Mouse (Mus musculus): ENCODE results near the gene Sfxn1.

The Sfxn1 gene

DNA sequence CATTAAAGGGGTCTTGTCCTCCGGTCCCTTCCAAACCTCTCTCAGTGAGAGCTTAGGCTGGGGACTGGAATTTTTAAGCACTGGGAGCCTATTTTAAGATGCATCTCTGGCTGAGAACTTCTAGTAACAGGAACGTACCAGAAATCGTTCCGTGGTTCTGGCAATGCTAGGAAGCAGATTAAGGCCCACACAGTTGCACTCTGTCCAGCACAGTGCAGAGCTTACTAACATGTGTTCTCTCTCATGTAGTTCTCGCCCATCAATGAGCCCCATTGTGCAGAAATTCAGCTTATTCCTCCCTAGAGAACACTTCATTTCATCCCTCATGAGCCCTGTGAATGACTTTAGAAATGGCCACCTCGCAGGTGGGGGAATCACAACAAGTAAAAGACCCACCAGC lies 44.1 kb downstream of the Sfxn1 start:
- no peak for DNase-seq (ENCODE audit: extremely low read depth, low read depth, low spot score)

DNA sequence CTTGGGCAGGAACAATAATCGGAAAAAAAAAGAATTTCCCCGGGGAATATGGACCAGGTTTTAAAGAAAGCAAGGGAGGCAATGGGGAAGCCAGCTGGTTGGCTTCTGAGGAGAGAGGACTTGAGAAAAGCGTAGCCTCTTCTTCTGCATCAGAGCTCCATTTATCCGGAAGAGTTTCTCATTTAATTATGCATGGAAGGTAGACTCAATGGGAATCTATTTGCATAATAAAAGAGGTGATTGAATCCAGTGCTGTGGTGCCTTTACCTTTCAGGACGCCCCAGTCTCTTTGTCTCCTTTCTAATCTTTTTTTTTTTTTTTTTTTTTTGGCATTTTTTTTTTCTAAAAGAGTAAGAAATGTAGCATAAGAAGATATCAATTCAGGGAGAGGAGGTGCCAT lies 46.7 kb downstream of the Sfxn1 start:
- DNase-seq (ENCODE audit: extremely low read depth, low read depth, low spot score), result no peak

DNA sequence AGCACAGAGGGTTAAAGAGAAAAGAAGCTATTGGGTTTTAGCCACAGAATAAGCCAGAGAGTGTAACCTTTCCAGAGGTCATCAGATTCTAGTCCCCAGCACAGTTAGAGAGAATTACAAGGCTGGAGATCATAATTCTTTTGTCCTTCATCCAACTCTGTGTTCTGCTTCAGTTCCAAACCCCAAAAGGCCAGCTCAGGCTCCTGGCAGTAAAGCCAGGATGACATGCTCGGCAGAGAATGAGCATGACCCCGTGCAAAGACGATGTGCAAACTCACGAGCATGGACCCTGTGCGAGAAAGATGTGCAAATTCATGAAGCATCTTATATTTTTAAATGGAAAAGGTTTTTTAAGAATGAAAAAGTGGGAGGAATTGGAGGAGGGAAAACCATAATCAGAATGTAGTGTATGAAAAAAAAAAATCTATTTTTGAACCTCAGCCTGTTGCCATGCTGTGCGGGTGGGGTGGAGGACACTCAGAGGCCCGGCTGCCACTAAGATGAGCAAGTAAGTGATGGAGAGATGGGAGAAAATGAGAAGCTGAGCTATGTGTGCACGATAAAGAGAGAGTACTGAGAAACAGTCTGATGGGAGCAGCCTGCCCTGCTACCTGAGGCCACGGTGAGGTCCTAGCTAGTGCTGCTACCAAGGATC lies 66.2 kb downstream of the Sfxn1 start:
- DNase-seq (ENCODE audit: extremely low read depth, low read depth, low spot score), result no peak

DNA sequence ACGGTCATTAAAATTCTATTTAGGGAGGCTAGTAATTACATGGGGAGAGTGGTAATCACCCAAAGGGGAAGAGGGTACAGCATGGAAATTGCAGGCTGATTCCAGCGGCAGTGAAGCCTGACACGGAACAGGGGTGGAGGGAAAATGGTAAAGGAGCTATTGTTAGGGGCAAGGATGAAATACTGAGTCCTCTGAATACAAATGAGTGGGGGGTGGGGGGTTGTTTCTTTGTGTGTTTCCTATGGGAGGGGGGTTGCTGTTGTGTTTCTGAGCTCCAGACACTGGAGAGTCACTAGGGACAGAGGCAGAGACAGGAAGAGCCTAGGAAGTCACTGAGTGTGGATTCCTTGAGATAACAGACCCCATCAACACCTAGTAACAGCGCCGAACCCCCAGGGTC lies 72.1 kb downstream of the Sfxn1 start:
- no peak for DNase-seq (ENCODE audit: extremely low read depth, low read depth, low spot score)

DNA sequence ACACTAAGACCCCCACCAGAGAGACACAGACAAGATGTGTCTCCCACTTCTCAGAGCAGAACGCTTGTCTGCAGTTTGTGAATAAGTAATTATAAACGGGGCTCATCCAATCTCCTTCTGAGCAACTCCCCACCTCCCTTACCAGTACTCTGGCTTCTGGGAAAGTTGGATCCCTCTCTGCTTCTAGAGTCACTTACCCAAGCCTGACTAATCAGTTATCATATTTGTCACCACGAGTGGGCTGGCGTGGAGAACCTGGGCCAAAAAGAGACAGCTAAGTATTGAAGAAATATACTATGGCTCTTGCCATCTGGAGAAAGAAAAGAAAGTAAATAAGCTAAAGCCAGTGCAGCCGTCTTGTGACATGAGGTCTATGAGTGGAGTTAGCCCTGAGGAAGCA lies 73.0 kb downstream of the Sfxn1 start:
- no peak for DNase-seq (ENCODE audit: extremely low read depth, low read depth, low spot score)

DNA sequence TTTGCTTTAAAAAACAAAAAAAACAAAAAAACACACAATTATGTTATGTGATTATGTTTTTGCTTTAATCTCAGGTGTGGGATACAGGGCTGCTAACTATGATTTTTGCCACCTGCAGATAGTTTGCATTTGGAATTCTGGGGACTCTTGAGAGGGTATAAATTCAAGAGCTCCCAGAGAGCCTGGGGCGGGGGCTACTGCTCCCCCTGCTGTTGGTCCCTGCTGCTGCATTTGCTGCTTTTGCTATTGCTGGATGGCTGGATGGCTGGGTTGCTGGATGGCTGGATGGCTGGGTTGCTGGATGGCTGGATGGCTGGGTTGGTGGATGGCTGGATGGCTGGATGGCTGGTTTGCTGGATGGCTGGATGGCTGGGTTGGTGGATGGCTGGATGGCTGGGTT lies 75.7 kb downstream of the Sfxn1 start:
- no peak for DNase-seq (ENCODE audit: extremely low read depth, low read depth, low spot score)

DNA sequence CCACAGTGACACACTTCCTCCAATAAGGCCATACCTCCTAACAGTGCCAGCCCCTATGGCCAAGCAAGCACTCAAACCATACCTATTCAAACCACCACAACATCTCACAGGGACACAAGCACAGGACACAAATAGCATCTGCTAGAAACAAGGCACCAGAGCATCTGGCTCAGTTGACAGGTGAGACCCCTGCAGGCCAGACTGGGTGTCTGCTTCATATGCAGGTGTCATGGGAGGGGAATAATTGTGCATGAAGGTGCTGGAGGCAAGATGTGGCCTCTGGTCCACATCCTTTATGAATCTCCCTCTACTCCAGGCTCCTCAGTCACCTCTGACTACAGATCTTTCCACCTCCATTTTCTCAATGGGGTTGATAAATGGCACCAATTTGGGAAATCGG lies 80.8 kb downstream of the Sfxn1 start:
- DNase-seq (ENCODE audit: extremely low read depth, low read depth, low spot score), result no peak

DNA sequence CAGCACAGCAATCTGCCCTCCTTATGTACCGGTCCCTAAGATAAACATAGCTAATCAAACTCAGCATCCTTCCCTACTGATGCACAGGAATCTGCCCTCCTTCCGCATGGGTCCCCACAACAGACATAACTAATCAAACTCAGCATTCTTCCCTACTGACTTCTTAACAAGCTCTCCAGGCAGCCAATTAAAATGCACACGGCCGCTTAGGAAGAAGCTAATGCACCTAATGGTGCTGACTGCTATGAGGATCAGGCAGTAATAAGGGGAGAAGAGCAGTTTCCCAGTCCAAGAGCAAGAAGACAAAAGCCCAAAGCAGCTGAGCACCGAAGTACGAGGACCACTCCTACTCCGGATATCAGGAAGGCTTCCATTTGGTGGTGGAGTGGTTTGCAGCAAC lies 81.2 kb downstream of the Sfxn1 start:
- DNase-seq (ENCODE audit: extremely low read depth, low read depth, low spot score), result no peak

DNA sequence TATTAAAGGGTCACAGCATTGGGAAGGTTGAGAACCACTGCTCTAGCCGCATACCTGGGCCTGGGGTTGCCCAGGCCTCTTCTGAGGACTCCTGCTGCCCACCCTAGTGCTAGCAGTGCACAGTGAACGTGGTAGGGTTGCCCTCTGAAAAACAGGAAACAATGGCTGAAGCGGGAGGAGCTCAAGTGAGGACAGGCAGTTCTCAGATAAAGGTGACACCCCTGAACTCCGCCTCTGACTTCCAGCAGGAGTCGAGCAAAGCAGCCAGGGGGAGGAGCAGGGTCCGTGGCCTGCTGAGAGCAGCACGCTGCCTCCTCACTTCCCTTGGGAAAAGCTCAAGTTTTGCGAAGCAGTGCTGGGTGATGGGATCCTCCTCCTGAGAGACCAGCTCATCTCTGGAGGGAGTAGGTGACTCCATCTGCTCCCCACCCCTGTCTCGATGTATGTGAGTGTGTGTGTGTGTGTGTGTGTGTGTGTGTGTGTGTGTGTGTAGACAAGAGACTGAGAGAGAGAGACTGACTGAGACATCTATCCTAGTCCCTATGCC lies 82.1 kb downstream of the Sfxn1 start:
- DNase-seq (ENCODE audit: extremely low read depth, low read depth, low spot score), result no peak

DNA sequence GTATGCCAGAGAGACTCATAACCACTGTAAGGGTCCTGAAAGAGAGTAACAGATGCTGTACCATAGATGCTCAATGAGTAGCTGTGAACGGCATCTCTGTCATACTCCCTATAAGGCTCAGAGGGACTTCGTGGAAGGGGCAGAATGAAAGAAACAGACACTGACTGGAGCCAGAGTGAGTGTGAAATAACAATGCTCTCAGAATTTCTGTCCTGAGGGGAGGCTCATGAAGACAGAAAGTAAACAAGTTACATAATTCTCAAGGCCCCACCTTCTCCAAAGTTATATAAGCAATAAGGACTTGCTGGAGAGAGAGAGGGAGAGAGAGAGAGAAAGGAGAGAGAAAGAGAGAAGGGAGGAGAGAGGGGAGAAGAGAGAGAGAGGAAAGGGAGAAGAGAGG lies 84.2 kb downstream of the Sfxn1 start:
- DNase-seq (ENCODE audit: extremely low read depth, low read depth, low spot score), result no peak

Data from fat pad, adult 2 months (tissue).